Mouse (Mus musculus) midbrain, embryonic 16.5 days (tissue): ENCODE measurements around the gene Eps15. TPM values are rescaled to one million over a fixed set of nuclear protein-coding genes. Genes with fewer than 3 reads are reported as not detected.

Experiments
- ATAC-seq: fragments of 200-750 bp; cut with Nextera tagmentation; 2 replicates; pipeline ENCODE4 v1.8.0; 2017; ENCODE audit warnings: moderate TSS enrichment
- H3K27ac ChIP-seq: fragments of 300-500 bp; sonication (generic); 2 replicates; pipeline ENCODE4 v1.5.1; 2014; ENCODE audit warnings: mild to moderate bottlenecking, low read length, mixed read lengths
- H3K27me3 ChIP-seq: fragments of 300-500 bp; sonication (generic); 2 replicates; pipeline ENCODE4 v1.6.1; 2014; ENCODE audit warnings: low read depth, low read length, mixed read lengths; ENCODE audit not compliant: control insufficient read depth, insufficient read depth
- H3K36me3 ChIP-seq: fragments of 300-500 bp; sonication (generic); 2 replicates; pipeline ENCODE4 v1.6.1; 2014; ENCODE audit warnings: mild to moderate bottlenecking, low read length, moderate library complexity, mixed read lengths; ENCODE audit not compliant: control insufficient read depth, insufficient read depth
- H3K4me1 ChIP-seq: fragments of 300-500 bp; sonication (generic); 2 replicates; pipeline ENCODE4 v1.6.1; 2014; ENCODE audit warnings: mild to moderate bottlenecking, low read length, mixed read lengths; ENCODE audit not compliant: control insufficient read depth, insufficient read depth
- H3K4me2 ChIP-seq: fragments of 300-500 bp; sonication (generic); 2 replicates; pipeline ENCODE4 v1.6.1; 2014; ENCODE audit warnings: mild to moderate bottlenecking, low read length, mixed read lengths
- H3K4me3 ChIP-seq: fragments of 300-500 bp; sonication (generic); 2 replicates; pipeline ENCODE4 v1.5.1; 2014; ENCODE audit warnings: low read depth, mild to moderate bottlenecking, low read length, moderate library complexity, mixed read lengths
- H3K9ac ChIP-seq: fragments of 300-500 bp; sonication (generic); 2 replicates; pipeline ENCODE4 v1.6.1; 2014; ENCODE audit warnings: low read depth, low read length, mixed read lengths
- H3K9me3 ChIP-seq: fragments of 300-500 bp; sonication (generic); replicated peaks from 2 replicates; pipeline ENCODE4 v1.6.1; 2014; ENCODE audit warnings: mild to moderate bottlenecking, low read length, mixed read lengths; ENCODE audit not compliant: control insufficient read depth, poor library complexity, severe bottlenecking
- WGBS: fragments of 180-500 bp; shearing (Covaris S2); extraction: QIAGEN DNeasy Blood & Tissue Kit; methylation state at CpG from one replicate; pipeline ENCODE4 v1.1.7; 2014; 5-methylcytosine and 5-hydroxymethylcytosine counted together
- polyA plus RNA-seq: library from polyadenylated mRNA; unstranded; fragments of >200 nt; fragmentation: Nextera tagmentation; extraction: Ambion mirVana; gene quantifications from 2 replicates; pipeline ENCODE4 v1.2.1, GENCODE M21; 2015

The Eps15 gene
- polyA plus RNA-seq, 1 experiment from 2014 or later = 67.8 TPM

DNA sequence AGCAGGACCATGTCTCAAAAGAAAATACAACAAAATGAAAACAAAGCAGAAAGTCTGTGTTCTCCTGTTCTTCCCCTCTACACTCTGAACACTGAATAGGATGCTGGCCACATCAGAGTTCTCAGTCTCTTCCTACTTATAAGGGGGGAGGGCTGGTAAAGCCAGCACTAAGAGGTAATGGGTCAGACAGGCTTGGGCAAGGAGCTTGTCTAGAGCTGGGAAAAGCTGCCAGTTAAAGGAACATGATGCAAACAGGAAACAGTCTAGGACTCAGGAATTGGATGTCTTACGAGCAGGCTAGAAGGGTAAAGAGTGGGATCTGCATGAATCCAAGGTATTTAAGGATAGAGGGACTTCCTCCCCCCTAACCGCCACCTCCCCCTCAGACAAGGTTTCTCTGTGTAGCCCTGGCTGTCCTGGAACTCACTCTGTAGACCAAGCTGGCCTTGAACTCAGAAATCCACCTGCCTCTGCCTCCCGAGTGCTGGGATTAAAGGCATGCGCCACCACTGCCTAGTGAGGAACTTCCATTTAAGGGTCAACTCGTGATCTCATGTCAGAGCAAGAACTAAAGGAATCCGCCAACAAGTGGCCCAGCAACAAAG is 35.0 kb upstream of the Eps15 start:
- ATAC-seq = no peak
- no peaks in the 10 kb centered on the region for H3K27me3 ChIP-seq
- H3K9ac ChIP-seq = no peak overlapping the region
- 89% methylated on average over 6 of the region's 6 CpGs for WGBS
- H3K27ac ChIP-seq = no peak overlapping the region
- no peak overlapping the region for H3K4me2 ChIP-seq
- no peaks in the 10 kb centered on the region for H3K36me3 ChIP-seq
- H3K9me3 ChIP-seq = no peaks in the 10 kb centered on the region
- no peak overlapping the region for H3K4me3 ChIP-seq
- no peaks in the 10 kb centered on the region for H3K4me1 ChIP-seq

DNA sequence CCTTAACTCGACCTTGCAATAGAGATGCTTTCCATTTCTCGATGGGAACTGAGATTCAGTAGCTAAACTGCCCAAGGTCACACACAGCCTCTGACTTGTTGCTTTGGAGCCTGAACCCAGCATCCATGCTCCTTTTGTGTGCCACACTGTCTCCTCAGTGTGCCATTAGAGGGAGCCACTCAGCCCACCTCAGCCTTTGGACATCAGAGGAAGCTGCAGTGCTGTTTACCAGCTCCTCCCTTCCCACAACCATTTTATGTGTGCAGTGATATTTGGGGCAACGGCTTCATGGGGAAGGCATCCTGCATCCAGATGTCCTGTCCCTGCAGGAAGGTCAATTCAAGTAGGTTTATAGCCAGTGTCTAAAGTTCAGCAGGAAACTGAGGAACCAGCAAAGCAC is 28.5 kb upstream of the Eps15 start:
- Histone ChIP-seq H3K4me1 (no peaks in the 10 kb centered on the region), H3K4me2 (no peak overlapping the region), H3K27ac (no peak overlapping the region), H3K27me3 (no peaks in the 10 kb centered on the region), H3K36me3 (no peaks in the 10 kb centered on the region), H3K9me3 (no peaks in the 10 kb centered on the region), H3K9ac (no peak overlapping the region), H3K4me3 (no peak overlapping the region)
- 44% methylated on average over 3 of the region's 3 CpGs for WGBS
- no peak for ATAC-seq

DNA sequence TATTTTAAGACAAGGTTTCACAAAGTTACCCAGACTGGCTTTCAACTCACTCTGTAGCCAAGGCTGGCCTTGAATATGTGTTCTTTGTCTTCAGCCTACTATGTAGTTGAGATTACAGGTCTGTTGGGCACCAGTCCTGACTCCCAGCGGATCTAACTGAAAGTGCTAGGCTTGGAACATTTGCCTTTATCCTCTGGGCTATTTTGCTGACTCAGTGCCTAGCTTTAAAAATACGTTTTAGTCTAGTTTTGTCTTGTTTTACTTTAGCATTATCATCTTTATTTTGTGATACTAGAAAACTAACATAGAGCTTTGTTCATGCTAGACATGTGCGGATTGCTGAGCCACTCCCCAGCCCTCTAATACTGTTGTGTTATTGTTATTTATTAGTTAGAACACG is 27.9 kb upstream of the Eps15 start:
- Histone ChIP-seq H3K4me3 (no peak overlapping the region), H3K27me3 (no peaks in the 10 kb centered on the region), H3K9me3 (no peaks in the 10 kb centered on the region), H3K4me1 (no peaks in the 10 kb centered on the region), H3K27ac (no peak overlapping the region), H3K4me2 (no peak overlapping the region), H3K36me3 (no peaks in the 10 kb centered on the region), H3K9ac (no peak overlapping the region)
- ATAC-seq = no peak
- WGBS = 84% methylated on average over 4 of the region's 4 CpGs

DNA sequence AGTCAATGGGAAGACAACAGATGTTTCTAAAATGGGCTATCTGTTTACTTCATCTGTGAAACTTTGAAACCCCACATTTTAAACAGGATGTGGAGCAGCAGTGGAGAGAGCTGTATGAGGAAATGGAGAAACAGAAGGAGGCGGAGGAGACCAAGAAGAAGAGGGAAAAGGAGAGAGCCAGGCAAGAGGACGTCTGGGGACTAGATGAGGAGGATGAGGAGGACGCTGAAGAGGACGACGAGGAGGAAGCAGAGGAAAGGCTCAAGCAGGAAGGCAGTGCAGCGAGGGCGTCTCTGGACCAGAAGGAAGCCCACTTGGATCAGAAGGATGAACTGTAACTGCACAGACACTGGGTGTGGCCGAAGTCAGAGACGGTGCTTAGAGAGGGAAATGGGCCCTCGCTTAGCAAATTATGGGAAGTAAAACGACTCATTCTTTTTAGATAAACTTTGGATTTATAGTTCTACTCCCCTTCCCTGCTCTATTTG is 26.4 kb upstream of the Eps15 start:
- Histone ChIP-seq H3K27me3 (no peaks in the 10 kb centered on the region), H3K4me3 (no peak overlapping the region), H3K9me3 (no peaks in the 10 kb centered on the region), H3K9ac (no peak overlapping the region), H3K4me2 (no peak overlapping the region), H3K4me1 (no peaks in the 10 kb centered on the region), H3K27ac (no peak overlapping the region), H3K36me3 (no peaks in the 10 kb centered on the region)
- WGBS = 80% methylated on average over 11 of the region's 11 CpGs
- ATAC-seq = no peak

DNA sequence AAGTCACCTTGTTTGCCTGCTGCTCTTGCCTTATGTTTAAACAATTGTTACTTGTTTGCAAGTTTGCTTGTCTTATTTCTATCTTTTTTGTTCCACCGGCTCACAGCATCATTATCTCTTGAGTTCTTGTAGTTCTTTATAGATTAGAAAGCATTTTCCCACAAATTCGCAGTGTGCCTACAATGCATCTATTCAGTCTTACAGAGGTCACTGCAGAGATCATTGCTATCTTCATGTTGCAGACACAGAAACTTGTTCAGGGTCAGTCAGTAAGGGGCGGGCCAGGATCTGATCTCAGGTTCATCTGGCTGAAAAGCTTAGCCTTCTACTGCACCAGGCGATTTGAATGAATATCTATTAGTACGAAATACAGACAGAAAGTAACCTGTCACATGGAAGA is 25.6 kb upstream of the Eps15 start:
- Histone ChIP-seq H3K4me1 (no peaks in the 10 kb centered on the region), H3K9me3 (no peaks in the 10 kb centered on the region), H3K4me2 (no peak overlapping the region), H3K9ac (no peak overlapping the region), H3K36me3 (no peaks in the 10 kb centered on the region), H3K4me3 (no peak overlapping the region), H3K27ac (no peak overlapping the region), H3K27me3 (no peaks in the 10 kb centered on the region)
- 84% methylated on average over 5 of the region's 5 CpGs for WGBS
- no peak for ATAC-seq

DNA sequence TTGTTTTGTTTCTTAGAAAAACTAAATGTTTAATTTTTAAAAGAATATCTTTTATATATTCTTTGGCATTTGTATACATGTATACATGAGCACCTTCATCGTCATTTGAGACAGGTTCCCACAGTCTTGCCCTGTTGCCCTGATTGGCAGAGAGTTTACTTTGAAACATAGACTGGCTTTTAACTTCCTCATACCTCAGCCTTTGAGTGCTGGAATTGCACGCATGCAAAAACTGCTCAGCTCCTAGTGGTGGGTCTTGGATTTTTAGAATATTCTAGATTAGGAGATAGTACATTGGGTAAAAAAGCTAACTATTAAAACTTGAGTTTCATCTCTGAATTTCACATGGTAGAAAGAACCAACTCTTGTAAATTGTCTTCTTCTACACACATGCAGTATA is 24.7 kb upstream of the Eps15 start:
- no peaks in the 10 kb centered on the region for H3K36me3 ChIP-seq
- no peak overlapping the region for H3K9ac ChIP-seq
- whole genome bisulfite sequencing = 84% methylated on average over 2 of the region's 2 CpGs
- H3K27me3 ChIP-seq = no peaks in the 10 kb centered on the region
- H3K9me3 ChIP-seq = no peaks in the 10 kb centered on the region
- no peak for ATAC-seq
- H3K4me1 ChIP-seq = no peaks in the 10 kb centered on the region
- H3K4me2 ChIP-seq = no peak overlapping the region
- no peak overlapping the region for H3K27ac ChIP-seq
- no peak overlapping the region for H3K4me3 ChIP-seq

DNA sequence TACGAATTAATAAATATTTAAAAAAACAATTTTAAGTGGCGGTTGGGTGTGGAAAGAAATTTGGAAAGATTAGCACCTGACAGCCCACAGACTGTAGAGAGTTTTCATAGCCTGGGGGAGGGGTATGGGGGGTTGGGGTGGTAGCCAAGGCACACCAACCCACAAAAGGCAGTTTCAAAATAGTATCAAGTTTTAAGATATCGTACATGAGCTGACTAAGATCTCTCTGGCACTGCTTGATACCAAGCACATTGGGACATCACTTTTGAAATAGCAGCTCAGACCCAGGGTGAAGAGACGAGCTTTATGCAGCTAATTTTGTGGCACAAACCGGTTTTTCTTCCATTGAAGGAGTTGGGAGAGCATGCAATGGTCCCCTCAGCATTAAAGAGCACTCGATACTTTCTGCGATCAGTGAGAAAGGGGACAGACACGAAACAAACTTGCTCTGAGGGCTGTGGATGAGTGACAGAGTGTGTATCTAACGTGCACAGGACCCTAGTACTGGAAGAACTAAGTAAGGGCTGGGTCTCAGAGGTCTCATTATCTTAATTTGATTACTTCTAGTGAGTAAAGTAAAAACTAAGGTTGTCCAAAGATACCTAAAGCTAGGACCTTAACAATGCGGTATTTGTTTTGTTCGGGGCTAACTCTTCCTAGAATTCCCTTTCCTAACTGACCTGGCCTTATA is 24.2 kb upstream of the Eps15 start:
- Histone ChIP-seq H3K27me3 (no peaks in the 10 kb centered on the region), H3K9me3 (no peaks in the 10 kb centered on the region), H3K4me2 (no peak overlapping the region), H3K9ac (no peak overlapping the region), H3K4me1 (no peaks in the 10 kb centered on the region), H3K36me3 (no peaks in the 10 kb centered on the region), H3K27ac (no peak overlapping the region), H3K4me3 (no peak overlapping the region)
- no peak for ATAC-seq
- WGBS = 86% methylated on average over 11 of the region's 11 CpGs

DNA sequence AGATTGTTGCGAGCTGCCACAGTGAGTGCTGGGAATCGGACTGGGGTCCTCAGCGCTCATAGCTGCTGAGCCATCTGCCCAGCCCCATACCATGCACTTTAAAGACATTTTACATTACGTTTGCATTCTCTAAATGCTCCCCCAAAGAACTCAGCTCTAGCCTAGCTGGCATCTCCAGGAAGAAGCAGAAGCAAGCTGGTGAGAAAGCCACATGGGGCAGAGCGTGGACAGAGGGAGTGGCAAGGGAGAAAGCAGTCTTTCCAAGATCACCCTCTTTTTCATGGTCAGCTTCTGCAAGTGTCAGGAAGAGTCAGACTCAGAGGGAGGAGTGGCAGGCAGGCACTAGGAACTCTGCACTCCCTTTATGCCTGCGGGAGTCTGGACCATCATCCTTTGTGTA is 23.3 kb upstream of the Eps15 start:
- H3K9ac ChIP-seq = no peak overlapping the region
- H3K27me3 ChIP-seq = no peaks in the 10 kb centered on the region
- H3K9me3 ChIP-seq = no peaks in the 10 kb centered on the region
- ATAC-seq = no peak
- no peak overlapping the region for H3K4me3 ChIP-seq
- no peaks in the 10 kb centered on the region for H3K36me3 ChIP-seq
- no peak overlapping the region for H3K27ac ChIP-seq
- H3K4me1 ChIP-seq = no peaks in the 10 kb centered on the region
- 89% methylated on average over 6 of the region's 6 CpGs for WGBS
- H3K4me2 ChIP-seq = no peak overlapping the region

DNA sequence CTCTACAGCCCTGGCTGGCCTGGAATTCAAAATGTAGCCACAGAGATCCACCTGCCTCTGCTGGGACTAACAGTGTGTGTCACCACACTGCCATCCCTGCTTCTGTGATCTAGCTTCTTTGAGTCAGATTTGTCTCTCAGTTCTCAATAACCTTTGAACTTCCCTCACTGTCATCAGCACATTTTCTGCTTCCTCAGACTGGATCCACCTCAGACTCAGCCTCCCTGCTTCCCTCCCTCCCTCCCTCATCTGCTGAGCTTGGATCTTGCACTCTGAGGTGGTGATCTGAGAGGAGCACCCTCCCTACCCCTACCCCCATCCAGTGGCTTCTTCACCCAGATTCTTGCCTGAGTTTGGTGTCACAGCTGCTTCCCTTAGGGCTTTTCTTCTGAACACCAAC is 22.4 kb upstream of the Eps15 start:
- H3K4me2 ChIP-seq = no peak overlapping the region
- no peak overlapping the region for H3K4me3 ChIP-seq
- H3K9ac ChIP-seq = no peak overlapping the region
- H3K27me3 ChIP-seq = no peaks in the 10 kb centered on the region
- H3K4me1 ChIP-seq = no peaks in the 10 kb centered on the region
- H3K27ac ChIP-seq = no peak overlapping the region
- H3K9me3 ChIP-seq = no peaks in the 10 kb centered on the region
- no peaks in the 10 kb centered on the region for H3K36me3 ChIP-seq
- no peak for ATAC-seq
